Mouse (Mus musculus): ENCODE results near the gene Gm12185. TPM values are rescaled to one million over a fixed set of nuclear protein-coding genes. Genes with fewer than 3 reads are reported as not detected.
"Not testable (repeated sequence)": the region's sequence is repeated elsewhere in the genome, so short reads cannot be mapped to it uniquely, and the experiment has no call there.

The Gm12185 gene
- polyA plus RNA-seq, 1 experiment from 2014 or later = 0.05 TPM

DNA sequence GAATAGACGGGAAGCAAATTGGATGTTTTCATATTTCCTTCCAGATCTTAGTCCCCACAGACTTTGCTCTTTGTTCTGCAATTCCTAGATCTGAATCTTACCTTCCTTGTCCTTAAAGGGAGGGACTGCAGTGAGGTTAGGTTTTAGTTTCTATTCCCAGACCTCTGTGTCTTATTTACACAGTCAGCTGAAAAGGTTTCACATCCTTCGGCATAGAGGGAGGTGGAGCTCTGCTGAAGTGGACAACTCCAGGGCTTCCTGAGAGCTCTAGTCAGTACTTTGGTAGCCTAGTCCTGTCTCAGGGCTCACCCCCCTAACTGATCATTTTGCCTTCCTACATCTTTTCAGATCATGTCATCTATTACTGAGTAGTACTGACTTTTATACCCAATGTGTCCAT lies 90.0 kb downstream of the Gm12185 start, which contains the start of gene Gm5431:
Gene Gm5431 (minus strand): TSS at position 194 of the 400 bp plus-strand sequence.
- Histone ChIP-seq H3K4me3 (no peak within 1 kb of the TSS), H3K4me1 (no peaks in the 10 kb centered on the region), H3K4me2 (no peak within 1 kb of the TSS), H3K27ac (no peak within 1 kb of the TSS), H3K9ac (no peak within 1 kb of the TSS), H3K9me3 (no peaks in the 10 kb centered on the region), H3K36me3 (no peaks in the 10 kb centered on the region), H3K27me3 (no peaks in the 10 kb centered on the region)
- ATAC-seq (ENCODE audit: borderline replicate concordance, extremely low read depth, low FRiP score, low TSS enrichment) = no peak
- WGBS = 42% methylated on average over 2 of the region's 2 CpGs

DNA sequence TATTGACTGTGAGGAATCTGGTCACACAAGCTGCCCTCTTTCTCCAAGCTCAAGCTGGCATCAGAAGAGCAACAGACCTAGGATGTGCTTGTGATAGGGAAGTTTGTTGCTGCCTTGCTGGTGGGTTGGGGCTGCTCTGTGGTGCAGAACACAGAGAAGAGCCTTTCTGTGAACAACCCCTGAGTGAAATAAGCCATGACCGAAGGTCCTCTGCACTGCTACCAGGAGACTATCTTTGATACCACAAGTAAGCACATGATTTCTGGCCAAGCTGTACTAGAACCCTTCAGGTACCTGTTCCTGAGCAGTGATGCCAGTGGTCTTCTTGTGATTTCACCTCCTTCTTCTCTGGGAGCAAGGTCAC lies 90.5 kb downstream of the Gm12185 start:
- not testable (repeated sequence) for H3K36me3 ChIP-seq; H3K9ac ChIP-seq; H3K27me3 ChIP-seq; H3K4me3 ChIP-seq; ATAC-seq (ENCODE audit: borderline replicate concordance, extremely low read depth, low FRiP score, low TSS enrichment); H3K27ac ChIP-seq; H3K9me3 ChIP-seq; H3K4me1 ChIP-seq; H3K4me2 ChIP-seq
- WGBS = 88% methylated on average over 1 of the region's 1 CpGs

DNA sequence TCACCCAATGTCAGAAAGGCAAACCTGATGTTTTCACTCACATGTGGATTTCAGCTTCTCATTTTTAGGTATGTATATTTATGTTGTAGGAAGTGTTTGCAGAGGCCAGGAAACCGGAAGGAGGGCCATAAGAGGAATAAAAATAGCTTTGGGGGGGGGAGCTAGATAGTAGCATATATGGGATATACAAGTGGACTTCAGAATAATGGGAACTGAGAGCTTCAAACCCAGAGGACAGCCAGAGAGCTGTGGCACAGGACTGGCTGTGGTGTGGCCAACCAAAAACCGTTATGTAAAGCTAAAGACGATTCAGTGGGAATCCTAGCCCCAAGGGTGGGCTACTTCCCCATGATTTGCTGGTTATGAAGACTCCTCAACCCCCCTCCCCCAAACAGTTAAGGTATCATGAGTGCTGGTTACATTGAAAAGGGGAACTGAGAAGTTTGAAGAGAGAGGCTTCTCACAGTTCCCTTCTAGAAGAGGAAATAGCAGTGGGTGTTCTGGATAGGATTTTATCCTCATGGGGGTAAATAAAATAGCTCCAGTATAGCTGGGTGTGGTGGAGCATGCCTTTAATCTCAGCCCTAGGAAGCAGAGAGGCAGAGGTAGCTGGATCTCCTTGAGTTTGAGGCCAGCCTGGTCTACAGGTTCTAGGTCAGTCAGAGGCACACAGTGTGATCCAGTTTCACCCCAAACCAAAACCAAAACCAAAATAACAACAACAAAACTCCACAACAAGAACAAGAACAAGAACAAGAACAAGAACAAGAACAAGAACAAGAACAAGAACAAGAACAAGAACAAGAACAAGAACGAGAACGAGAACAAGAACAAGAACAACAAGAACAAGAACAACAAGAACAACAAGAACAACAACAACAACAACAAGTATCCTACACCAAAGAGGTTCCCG lies 91.1 kb downstream of the Gm12185 start:
- not testable (repeated sequence) for H3K4me1 ChIP-seq; H3K9ac ChIP-seq; H3K9me3 ChIP-seq; H3K4me3 ChIP-seq; H3K27me3 ChIP-seq; H3K27ac ChIP-seq; ATAC-seq (ENCODE audit: borderline replicate concordance, extremely low read depth, low FRiP score, low TSS enrichment); H3K36me3 ChIP-seq; H3K4me2 ChIP-seq
- WGBS = 58% methylated on average over 6 of the region's 6 CpGs

DNA sequence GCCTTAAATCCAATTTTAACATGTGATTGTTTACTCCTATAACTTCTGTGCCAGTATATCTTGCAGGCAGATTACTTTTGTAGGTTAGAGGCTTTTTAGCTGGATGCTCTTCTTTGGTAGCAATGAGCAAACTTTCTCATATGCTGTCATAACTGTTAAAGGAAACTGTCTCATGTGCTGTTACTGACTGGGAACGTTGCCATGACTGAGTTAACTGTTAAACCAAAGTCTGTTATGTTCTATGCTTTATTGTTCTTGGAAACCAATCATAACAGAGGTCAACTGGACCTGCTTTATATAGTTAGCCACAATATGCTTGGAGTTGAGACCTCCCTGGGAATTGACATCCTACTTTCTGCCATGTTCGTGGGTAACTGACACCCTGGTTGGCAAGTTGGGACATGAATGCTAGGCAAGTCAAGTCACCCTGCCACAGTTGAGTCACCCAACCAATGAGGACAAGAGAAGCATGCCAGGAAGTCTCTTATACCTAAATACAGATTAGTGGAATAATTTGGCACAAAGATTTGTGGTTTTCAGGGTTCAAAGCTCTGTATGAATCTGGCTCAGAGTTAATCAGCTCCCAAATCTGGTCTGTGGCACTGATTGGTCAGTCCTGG lies 93.1 kb downstream of the Gm12185 start:
- no peaks in the 10 kb centered on the region for H3K27me3 ChIP-seq
- no peaks in the 10 kb centered on the region for H3K36me3 ChIP-seq
- no peak overlapping the region for H3K9ac ChIP-seq
- H3K4me2 ChIP-seq = no peak overlapping the region
- WGBS = 70% methylated on average over 2 of the region's 2 CpGs
- H3K4me3 ChIP-seq = no peak overlapping the region
- H3K27ac ChIP-seq = no peak overlapping the region
- no peaks in the 10 kb centered on the region for H3K4me1 ChIP-seq
- no peak for ATAC-seq (ENCODE audit: borderline replicate concordance, extremely low read depth, low FRiP score, low TSS enrichment)
- no peaks in the 10 kb centered on the region for H3K9me3 ChIP-seq

DNA sequence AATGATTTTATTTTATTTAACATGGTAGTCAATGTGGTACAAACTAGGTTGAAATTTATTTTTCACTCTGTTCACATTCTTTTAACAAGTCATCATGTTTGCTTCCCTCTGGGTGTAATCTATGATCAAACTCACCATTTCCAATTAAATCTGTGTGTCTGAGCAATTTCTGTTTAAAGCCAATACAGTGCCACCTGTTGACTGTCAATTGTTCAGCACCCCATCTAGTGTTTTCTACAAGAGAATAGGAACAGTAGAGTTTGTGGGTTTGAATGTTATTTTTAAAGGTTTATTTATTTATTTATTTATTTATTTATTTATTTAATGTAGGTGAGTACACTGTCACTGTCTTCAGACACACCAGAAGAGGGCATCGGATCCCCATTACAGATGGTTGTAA lies 115.3 kb downstream of the Gm12185 start:
- H3K9me3 ChIP-seq = no peaks in the 10 kb centered on the region
- peaks cover 15% of the 10 kb centered on the region for H3K4me1 ChIP-seq
- no peak overlapping the region for H3K4me2 ChIP-seq
- no peak overlapping the region for H3K9ac ChIP-seq
- WGBS = 94% methylated on average over 1 of the region's 1 CpGs
- no peak overlapping the region for H3K27ac ChIP-seq
- H3K36me3 ChIP-seq = no peaks in the 10 kb centered on the region
- H3K4me3 ChIP-seq = no peak overlapping the region
- H3K27me3 ChIP-seq = no peaks in the 10 kb centered on the region
- no peak for ATAC-seq (ENCODE audit: borderline replicate concordance, extremely low read depth, low FRiP score, low TSS enrichment)

DNA sequence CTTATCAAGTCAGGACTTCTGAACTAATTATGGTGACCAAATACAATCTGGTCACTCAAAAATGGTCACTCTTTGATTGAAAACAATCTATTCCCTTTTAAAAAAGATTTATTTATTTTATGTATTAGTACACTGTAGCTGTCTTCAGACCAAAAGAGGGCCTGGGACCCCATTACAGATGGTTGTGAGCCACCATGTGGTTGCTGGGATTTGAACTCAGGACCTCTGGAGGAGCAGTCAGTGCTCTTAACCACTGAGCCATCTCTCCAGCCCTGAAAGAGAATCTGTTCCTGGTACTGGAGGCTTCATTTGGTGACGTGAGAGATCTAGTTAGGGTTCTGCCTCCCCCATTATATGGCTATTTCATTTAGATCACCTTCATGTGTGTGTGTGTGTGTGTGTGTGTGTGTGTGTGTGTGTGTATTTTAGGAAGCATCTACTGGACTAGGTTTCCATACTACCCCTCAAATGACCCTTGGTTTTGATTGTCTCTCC lies 116.6 kb downstream of the Gm12185 start:
- WGBS = 74% methylated on average over 1 of the region's 1 CpGs
- not testable (repeated sequence) for H3K9ac ChIP-seq; H3K36me3 ChIP-seq; H3K4me3 ChIP-seq; H3K27ac ChIP-seq; H3K4me2 ChIP-seq; ATAC-seq (ENCODE audit: borderline replicate concordance, extremely low read depth, low FRiP score, low TSS enrichment); H3K9me3 ChIP-seq; H3K27me3 ChIP-seq
- H3K4me1 ChIP-seq = peaks cover 19% of the 10 kb centered on the region

DNA sequence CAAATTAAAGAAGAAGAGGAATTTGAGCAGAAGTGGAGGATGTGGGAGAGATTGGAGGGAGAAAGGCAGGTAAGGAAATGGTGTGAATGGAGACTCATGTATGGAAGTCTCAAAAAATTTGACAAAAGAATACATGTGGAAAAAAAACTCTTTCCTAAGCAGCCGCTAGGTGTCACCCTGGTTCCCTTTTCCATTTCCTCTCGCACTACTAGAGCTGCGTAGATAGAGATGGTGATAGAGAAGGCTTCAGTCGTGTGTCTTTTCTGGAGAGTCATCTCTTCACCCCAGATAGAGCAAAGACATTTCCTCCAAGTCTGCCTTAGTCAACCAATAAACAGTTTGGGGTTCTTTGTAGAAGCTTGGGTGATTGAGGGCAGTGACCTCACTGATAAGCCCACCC lies 117.6 kb downstream of the Gm12185 start:
- 0% methylated on average over 4 of the region's 4 CpGs for WGBS
- ATAC-seq (ENCODE audit: borderline replicate concordance, extremely low read depth, low FRiP score, low TSS enrichment) = no peak
- H3K27me3 ChIP-seq = no peaks in the 10 kb centered on the region
- H3K4me2 ChIP-seq = no peak overlapping the region
- no peaks in the 10 kb centered on the region for H3K9me3 ChIP-seq
- no peak overlapping the region for H3K27ac ChIP-seq
- H3K9ac ChIP-seq = no peak overlapping the region
- H3K36me3 ChIP-seq = no peaks in the 10 kb centered on the region
- H3K4me1 ChIP-seq = peaks cover 29% of the 10 kb centered on the region
- H3K4me3 ChIP-seq = no peak overlapping the region

DNA sequence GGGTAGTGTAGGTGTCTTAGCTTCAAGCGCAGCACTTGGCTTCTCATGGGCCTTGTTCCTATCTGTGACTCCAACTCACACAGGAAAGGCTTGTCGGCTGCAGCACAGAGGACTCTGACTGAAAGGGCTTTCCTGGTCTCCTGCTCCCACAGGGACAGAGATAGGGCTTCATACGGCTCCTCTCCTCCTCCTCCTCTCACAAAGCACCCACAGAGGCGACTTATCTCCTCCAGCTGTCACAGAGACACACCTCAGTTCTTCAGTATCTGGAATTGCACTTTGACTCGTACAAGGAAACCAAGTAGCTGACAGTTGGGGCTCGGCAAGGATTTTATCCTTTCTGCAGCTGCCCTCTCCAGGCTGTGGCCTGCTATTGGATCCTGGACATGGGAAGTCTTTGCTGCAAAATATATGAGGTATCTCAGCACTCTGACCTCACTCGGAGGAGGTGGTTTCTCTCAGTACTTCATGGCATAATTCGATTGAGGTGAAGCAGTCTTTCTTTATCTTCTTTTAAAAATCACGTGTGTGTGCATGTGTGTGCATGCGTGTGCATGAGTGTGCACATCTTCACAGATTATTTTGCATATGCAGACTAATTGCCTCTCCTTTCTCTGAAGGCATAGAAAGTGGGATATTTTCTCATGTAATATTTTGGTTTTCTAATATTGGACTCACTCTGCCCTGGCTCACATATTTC lies 118.3 kb downstream of the Gm12185 start:
- no peak for ATAC-seq (ENCODE audit: borderline replicate concordance, extremely low read depth, low FRiP score, low TSS enrichment)
- WGBS = 56% methylated on average over 10 of the region's 10 CpGs
- H3K27me3 ChIP-seq = no peaks in the 10 kb centered on the region
- no peak overlapping the region for H3K27ac ChIP-seq
- H3K36me3 ChIP-seq = no peaks in the 10 kb centered on the region
- H3K9ac ChIP-seq = no peak overlapping the region
- H3K9me3 ChIP-seq = no peaks in the 10 kb centered on the region
- H3K4me2 ChIP-seq = no peak overlapping the region
- peaks cover 36% of the 10 kb centered on the region for H3K4me1 ChIP-seq
- H3K4me3 ChIP-seq = no peak overlapping the region

DNA sequence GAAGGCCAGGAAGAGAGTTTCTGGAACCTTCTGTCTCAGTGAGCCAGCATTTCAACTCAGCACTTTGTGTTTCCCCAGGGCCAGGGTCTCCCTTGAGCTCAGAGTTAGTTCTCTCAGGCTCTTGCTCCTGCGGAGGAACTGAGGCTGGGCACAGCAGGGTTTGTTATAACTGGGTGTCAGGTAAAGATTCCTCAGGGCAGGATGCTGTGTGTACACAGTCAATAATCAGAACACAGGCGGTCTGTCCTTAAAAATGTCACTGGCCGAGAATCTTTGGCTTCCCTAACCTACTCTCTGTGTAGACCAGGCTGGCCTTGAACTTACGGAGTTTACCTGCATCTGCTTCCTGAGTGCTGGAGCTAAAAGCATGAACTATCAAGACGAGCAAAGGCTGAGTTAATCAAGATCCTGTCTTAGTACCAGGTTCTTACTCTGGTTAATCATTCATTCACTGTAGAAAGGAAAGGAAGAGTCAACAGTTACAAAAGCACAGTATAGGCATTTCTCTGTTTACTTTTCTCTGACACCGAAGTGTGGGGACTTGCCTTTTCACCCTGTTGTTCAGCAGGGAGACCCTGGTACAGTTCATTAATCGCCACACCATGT lies 119.2 kb downstream of the Gm12185 start:
- no peak overlapping the region for H3K4me3 ChIP-seq
- H3K27me3 ChIP-seq = no peaks in the 10 kb centered on the region
- 54% methylated on average over 7 of the region's 7 CpGs for WGBS
- ATAC-seq (ENCODE audit: borderline replicate concordance, extremely low read depth, low FRiP score, low TSS enrichment) = no peak
- peak overlapping the region; percentile 78 for H3K4me2 ChIP-seq
- no peaks in the 10 kb centered on the region for H3K9me3 ChIP-seq
- no peaks in the 10 kb centered on the region for H3K36me3 ChIP-seq
- peak overlapping the region; percentile 74 for H3K27ac ChIP-seq
- H3K9ac ChIP-seq = no peak overlapping the region
- peaks cover 36% of the 10 kb centered on the region for H3K4me1 ChIP-seq

DNA sequence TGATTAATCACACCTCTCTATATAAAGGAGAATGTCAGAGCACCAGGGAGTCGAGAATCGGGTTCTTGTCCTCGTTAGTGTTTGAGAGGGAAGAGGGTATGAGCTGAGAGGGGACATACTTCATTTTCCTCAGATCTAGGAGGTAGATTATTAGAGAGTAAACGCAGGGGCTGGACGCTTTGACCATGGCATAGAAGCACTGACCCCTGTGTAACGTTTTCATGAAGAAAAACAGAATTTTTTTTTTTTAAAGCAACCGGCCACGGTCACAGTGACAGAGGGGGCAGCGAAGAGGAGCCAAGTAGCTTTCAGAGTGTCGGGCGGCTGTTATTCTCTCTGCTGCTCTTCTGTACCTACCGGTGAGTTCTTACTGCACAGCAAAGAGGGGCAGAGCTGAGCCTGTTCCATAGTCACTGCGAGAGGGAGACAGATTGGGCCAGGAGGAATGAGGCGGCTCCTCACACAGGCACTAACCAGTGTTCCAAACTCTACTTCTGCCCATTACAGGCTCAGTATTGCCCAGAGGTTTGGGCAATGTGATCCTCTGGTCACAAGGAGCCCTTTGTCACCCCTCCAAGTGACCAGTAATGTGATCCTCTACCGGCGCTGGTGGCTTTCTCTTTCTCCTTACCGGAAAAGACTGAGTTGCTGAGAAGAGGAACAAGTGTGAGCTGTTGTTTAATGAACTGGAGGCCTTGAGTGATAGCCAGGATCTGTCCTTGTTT lies 120.0 kb downstream of the Gm12185 start:
- WGBS = 9% methylated on average over 17 of the region's 17 CpGs
- peaks cover 36% of the 10 kb centered on the region for H3K4me1 ChIP-seq
- H3K27me3 ChIP-seq = no peaks in the 10 kb centered on the region
- no peak for ATAC-seq (ENCODE audit: borderline replicate concordance, extremely low read depth, low FRiP score, low TSS enrichment)
- H3K4me2 ChIP-seq = peak overlapping the region; percentile 78
- H3K9ac ChIP-seq = peak overlapping the region; percentile 36
- H3K4me3 ChIP-seq = peak overlapping the region; percentile 52
- no peaks in the 10 kb centered on the region for H3K36me3 ChIP-seq
- no peaks in the 10 kb centered on the region for H3K9me3 ChIP-seq
- peak overlapping the region; percentile 74 for H3K27ac ChIP-seq

DNA sequence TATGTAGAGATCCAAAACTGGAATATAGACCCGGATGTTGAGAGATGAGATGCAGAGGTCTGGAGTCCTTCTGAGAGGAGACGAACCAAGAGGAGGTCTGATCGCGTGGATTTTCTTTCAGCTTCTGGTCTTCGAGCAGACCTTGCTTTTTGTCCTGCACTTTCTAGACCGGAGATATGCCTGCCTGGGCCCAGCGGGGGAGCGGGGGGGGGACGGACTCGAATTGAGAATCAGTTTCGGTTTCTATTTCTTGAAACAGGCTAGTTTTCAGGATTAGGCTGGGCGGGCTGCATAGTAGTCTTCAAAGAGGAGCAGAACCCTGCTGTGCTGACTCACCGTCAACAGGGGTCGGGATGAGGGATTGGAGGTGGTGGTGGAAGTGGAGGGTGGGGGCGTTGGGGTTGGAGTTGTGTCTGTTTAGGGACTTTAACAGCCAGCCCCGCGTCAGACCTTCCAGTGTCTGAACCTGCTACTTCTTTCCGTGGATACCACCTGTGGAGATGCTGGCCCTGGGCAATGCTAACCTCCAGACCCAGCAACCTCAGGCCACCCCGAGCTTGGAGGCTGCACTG lies 120.7 kb downstream of the Gm12185 start, which contains the start of gene Irgm1:
Gene Irgm1 (minus strand): TSS at position 483 of the 572 bp plus-strand sequence.
- ATAC-seq (ENCODE audit: borderline replicate concordance, extremely low read depth, low FRiP score, low TSS enrichment) = peak; percentile 55; the same call in 1 of the 2 replicates
- Histone ChIP-seq H3K4me1 (peaks cover 36% of the 10 kb centered on the region), H3K9ac (peak within 1 kb of the TSS; percentile 36), H3K27me3 (no peaks in the 10 kb centered on the region), H3K36me3 (peaks cover 3% of the 10 kb centered on the region), H3K9me3 (no peaks in the 10 kb centered on the region), H3K4me2 (peak within 1 kb of the TSS; percentile 78), H3K4me3 (peak within 1 kb of the TSS; percentile 52), H3K27ac (peak within 1 kb of the TSS; percentile 74)
- WGBS = 2% methylated on average over 19 of the region's 19 CpGs
